Mouse (Mus musculus) gastrocnemius, adult 2 months (tissue): ENCODE measurements at regions not wholly inside any gene's neighbourhood (a gene's known extent, or its start where the extent isn't known, plus 50 kb on each side); places are given as distances from the start of the nearest gene placed in this dataset.

ENCODE experiments used
- DNase-seq: peaks from one replicate; pipeline ENCODE4 v3.0.0; 2022
- H3K27ac ChIP-seq: fragments of 200-600 bp; 2 replicates; pipeline ENCODE4 v1.8.1; 2022; ENCODE audit warnings: mild to moderate bottlenecking
- H3K4me3 ChIP-seq: fragments of 200-600 bp; 2 replicates; pipeline ENCODE4 v1.8.1; 2022; ENCODE audit warnings: mild to moderate bottlenecking, moderate library complexity
- CTCF ChIP-seq: fragments of 200-600 bp; IDR thresholded peaks from 2 replicates; pipeline ENCODE4 v1.8.1; 2022; ENCODE audit warnings: antibody characterized with exemption, mild to moderate bottlenecking, moderate library complexity
- intact Hi-C: fragments of 180-260 bp; cut with DNase I; formaldehyde crosslinking; loops from one replicate; pipeline ENCODE4 v1.15.1; 2025

- DNase-seq = no peak
- Histone ChIP-seq H3K4me3 (no peak overlapping the region), H3K27ac (no peak overlapping the region)
- TF ChIP-seq CTCF = no peak
- intact Hi-C loops = no loop called here
These were observed 96.7 kb upstream of the Kitl start for GRCm38 (mm10) chr10:99918567-99919320.

- intact Hi-C loops = no loop called here
- DNase-seq = no peak
- Histone ChIP-seq H3K4me3 (peak overlapping the region; percentile 66), H3K27ac (peak overlapping the region; percentile 71)
- TF ChIP-seq CTCF = no peak
These were observed 101.6 kb upstream of the Kitl start for GRCm38 (mm10) chr10:99913846-99914187.

GRCm38 (mm10) chr10:99913001-99913845 lies 102.2 kb upstream of the Kitl start:
- no peak for DNase-seq
- intact Hi-C loops = no loop called here
- peak overlapping the region; percentile 71 for H3K27ac ChIP-seq
- H3K4me3 ChIP-seq = peak overlapping the region; percentile 66
- TF ChIP-seq CTCF = no peak

- no peak for TF ChIP-seq CTCF
- H3K4me3 ChIP-seq = no peak overlapping the region
- DNase-seq = no peak
- H3K27ac ChIP-seq = no peak overlapping the region
- intact Hi-C loops = no loop called here
These were observed 105.3 kb upstream of the Kitl start for GRCm38 (mm10) chr10:99910011-99910723.

- Histone ChIP-seq H3K27ac (no peak overlapping the region), H3K4me3 (no peak overlapping the region)
- no peak for TF ChIP-seq CTCF
- intact Hi-C loops = no loop called here
- DNase-seq = no peak
These were observed 107.4 kb upstream of the Kitl start for GRCm38 (mm10) chr10:99908044-99908443.

GRCm38 (mm10) chr10:99906778-99907435 lies 108.5 kb upstream of the Kitl start:
- Histone ChIP-seq H3K4me3 (no peak overlapping the region), H3K27ac (no peak overlapping the region)
- no peak for TF ChIP-seq CTCF
- DNase-seq = no peak
- intact Hi-C loops = no loop called here

GRCm38 (mm10) chr10:99902280-99903231 lies 112.9 kb upstream of the Kitl start:
- H3K4me3 ChIP-seq = no peak overlapping the region
- no peak overlapping the region for H3K27ac ChIP-seq
- intact Hi-C loops = no loop called here
- TF ChIP-seq CTCF = no peak
- DNase-seq = no peak

- DNase-seq = no peak
- TF ChIP-seq CTCF = no peak
- Histone ChIP-seq H3K4me3 (no peak overlapping the region), H3K27ac (no peak overlapping the region)
- intact Hi-C loops = no loop called here
These were observed 114.2 kb upstream of the Kitl start for GRCm38 (mm10) chr10:99900955-99901835.

- intact Hi-C loops = no loop called here
- Histone ChIP-seq H3K4me3 (no peak overlapping the region), H3K27ac (no peak overlapping the region)
- TF ChIP-seq CTCF = no peak
- no peak for DNase-seq
These were observed 121.4 kb upstream of the Kitl start for GRCm38 (mm10) chr10:99893999-99894398.

GRCm38 (mm10) chr10:99891899-99892298 lies 123.5 kb upstream of the Kitl start:
- Histone ChIP-seq H3K4me3 (no peak overlapping the region), H3K27ac (no peak overlapping the region)
- intact Hi-C loops = no loop called here
- no peak for DNase-seq
- TF ChIP-seq CTCF = no peak

- Histone ChIP-seq H3K4me3 (no peak overlapping the region), H3K27ac (no peak overlapping the region)
- TF ChIP-seq CTCF = no peak
- intact Hi-C loops = no loop called here
- DNase-seq = no peak
These were observed 122.4 kb upstream of the Csl start for GRCm38 (mm10) chr10:99881901-99882300.
